Mouse (Mus musculus) ovary, postnatal 14 days (tissue): ENCODE measurements around the gene Timm29.
"Not testable (repeated sequence)": the region's sequence is repeated elsewhere in the genome, so short reads cannot be mapped to it uniquely, and the experiment has no call there.

Experiments used
- DNase-seq: peaks from one replicate; pipeline ENCODE4 v3.0.0; 2022; ENCODE audit warnings: low spot score

Timm29 gene

DNA sequence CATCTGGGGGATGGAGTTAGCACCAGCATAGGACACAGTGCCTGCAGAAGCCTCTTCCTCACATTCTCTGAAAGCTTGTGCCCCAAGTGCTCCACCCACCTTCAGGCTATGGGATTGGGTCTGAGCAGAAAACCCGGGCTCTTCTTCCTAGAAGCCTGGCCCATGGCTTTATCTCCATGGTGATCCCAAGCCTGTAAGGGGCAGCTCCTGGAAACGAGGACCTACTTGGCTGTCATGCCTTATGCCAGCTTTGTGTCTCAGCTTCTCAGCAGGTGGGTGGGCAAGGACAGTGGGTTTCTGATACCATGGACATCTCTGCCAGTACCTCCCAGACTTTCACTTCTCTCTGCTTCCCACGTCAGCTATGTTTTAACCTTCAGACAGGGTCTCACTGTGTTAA, 14.3 kb upstream of the Timm29 start:
- DNase-seq: no peak

DNA sequence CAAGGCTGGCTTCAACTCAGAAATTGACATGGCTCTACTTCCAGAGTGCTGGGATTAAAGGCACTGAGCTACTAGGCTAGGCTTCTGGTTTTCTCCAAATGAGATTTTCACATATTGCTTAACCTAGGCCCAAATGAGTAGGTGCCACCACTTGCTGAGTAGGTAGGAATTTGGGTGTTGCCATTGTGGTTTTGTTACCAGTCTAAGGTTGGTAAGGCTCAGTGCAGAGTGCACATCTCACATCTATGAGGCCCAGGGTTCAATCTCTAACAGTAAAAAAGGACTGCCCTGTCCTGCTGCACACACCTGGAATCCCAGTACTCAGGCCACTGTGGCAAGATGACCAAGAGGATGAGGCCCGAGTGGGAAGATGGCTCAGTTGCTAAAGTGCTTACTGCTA, 7.1 kb upstream of the Timm29 start:
- DNase-seq: no peak

GRCm38 (mm10) chr9:21587678-21588349, 4.7 kb upstream of the Timm29 start:
- DNase-seq: no peak

DNA sequence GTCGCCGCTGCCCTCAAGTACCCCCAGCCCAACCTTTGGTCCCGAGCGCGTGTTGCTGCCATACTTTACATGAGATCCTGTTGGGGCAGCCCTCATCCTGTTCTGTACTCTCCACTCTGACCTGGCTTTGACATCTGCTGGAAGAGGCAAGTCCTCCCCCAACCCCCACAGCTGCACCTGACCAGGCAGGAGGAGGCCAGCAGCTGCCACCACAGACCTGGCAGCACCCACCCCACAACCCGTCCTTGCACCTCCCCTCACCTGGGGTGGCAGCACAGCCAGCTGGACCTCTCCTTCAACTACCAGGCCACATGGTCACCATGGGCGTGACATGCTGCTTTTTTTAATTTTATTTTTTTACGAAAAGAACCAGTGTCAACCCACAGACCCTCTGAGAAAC, 4.2 kb upstream of the Timm29 start:
- DNase-seq: no peak

GRCm38 (mm10) chr9:21589538-21589937, 3.0 kb upstream of the Timm29 start:
- DNase-seq: no peak

DNA sequence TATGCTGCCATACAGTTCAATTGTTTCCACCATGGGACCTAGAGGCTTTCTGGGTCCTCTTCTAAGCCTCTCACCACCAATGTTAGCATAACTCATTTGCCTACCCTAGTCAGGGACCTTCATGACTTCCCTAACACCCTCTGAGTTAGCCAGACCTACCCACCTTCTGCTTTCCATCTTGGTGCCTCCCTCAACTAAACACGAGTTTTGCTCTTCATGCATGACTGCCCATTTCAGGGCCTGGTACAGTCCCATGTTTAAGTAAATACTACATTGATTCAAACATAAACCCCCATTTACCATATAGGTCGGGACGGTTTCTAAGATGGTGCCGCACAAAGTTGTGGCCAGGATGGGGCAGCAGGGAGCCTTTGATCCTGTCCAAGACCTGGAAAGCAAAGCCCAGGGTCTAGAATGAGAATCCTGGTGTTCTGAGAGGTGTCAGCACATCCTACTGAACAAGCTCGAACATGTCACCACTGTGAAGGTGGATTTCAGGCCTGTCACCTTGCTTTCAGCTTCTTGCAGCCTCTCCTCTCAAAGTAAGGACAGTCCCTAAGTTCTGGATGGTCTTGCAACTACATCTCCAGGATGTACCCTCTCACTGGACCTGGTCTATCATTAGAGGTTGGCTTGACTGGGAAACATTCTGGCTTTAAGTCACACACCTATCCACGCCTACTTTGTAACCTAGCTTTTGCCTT, 1.2 kb upstream of the Timm29 start:
- no peak for DNase-seq

DNA sequence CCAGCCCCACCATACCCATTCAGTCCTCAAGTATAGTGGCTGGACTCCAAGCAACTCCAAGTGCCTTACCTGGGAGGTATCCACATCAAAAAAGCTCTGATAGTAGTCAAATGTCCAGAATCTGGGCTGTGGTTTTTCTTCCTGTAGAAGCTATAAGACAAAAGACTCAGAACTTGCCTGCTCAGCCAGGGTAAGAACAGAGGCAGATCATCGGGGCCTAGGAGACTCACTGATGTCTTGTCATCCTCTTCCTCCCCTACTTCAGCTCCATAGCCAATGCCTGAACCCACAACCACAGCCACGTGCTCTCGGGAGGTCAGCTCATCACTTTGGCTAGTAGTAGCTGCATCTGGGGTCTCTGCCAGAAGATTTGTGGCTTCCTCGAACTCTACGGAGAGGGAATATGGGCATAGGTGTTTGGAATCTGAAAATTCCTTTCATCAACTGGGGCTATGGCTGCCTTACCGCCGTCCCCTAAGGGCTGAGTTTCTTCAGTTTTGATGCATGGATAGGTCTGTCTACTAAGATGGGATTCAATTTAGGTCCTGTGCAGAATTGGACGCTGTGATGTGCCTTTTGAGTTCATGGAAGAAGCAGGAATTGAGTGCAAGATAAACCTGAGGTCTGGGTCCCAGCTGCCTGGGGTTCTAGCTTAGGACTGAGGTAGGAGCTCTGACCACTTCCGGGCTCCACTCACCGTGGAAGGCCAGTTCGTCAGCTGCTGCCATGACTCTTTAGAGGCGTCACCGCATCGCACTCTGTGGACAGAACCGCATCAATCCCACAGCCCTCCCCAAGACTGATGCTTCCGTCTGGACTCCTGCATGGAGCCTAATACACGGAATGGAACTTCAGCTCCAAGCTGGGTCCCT, 455 bp upstream of the Timm29 start:
- no peak for DNase-seq

DNA sequence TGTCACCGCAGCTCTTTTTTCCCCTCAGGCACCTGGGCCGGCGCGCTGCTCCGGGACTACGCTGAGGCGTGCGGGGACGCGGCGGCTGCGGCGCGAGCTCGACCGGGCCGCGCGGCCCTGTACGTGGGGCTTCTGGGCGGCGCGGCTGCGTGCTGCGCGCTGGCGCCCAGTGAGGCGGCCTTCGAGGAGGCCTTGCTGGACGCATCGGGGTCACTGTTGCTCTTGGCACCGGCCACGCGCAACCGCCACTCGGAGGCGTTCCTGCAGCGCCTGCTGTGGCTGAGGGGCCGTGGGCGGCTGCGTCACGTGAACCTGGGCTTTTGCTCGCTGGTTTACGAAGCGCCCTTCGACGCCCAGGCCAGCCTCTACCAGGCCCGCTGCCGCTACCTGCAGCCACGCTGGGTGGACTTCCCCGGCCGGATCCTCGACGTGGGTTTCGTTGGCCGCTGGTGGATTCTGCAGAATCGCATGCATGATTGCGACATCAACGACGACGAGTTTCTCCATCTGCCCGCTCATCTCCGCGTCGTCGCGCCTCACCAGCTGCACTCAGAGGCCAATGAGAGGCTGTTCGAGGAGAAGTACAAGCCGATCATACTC, 700 bp downstream of the Timm29 start:
- no peak for DNase-seq

DNA sequence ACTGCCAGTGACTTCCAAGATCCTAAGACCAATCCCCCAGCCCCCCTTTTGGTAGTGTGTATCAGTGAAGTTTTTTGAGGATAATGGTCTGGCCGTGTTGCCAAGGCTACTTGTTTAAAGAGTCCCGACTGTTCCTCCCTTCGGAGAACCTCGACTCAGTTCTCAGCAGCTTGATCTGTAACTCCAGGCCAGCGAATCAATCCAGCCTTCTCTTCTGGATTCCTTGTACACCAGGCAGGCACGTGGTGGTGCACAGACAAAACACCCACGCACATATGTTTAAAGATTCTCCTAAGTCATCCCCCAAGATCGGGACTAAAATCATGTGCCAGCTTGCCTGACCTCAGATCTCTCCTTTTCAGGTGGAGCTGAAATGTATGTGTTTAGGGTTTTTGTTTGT, 1.8 kb downstream of the Timm29 start:
- not testable (repeated sequence) for DNase-seq

DNA sequence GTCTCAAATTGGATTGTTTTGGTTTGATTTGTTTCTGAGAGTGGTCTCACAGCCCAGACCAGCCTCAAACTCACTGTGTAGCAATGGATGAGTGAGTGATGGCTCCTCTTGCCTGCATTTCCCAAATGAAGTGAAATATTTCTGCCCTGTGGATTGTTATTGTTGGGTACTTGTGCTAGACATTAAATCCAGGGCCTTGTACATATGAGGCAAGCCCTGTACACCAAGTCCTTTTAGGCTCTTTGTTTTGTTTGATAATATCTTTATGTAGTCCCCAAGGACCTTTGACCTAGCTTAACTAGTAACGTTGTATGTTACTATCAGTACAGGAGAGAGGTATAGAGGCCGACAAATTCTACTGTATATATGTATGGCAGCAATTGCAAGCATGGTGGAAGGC, 2.3 kb downstream of the Timm29 start:
- DNase-seq: no peak

DNA sequence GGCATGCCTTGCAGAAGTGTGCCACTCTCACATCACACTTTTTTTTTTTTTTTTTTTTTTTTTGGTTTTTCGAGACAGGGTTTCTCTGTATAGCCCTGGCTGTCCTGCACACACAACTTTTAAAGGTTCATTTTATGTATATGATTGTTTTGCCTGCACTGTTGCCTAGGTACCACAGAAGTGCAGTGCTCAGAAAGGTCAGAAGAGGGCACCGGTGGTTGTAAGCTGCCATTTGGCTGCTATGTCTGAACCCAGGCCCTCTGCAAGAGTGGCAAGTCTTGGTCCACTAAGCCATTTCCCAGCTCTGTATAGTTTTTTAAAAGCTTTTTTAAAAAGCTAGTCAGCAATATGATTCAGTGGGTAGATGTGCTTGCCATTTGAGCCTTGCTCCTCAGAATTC, 5.7 kb downstream of the Timm29 start:
- no peak for DNase-seq

GRCm38 (mm10) chr9:21600186-21600585, 7.7 kb downstream of the Timm29 start:
- no peak for DNase-seq

GRCm38 (mm10) chr9:21601073-21601472, 8.6 kb downstream of the Timm29 start:
- DNase-seq: no peak

GRCm38 (mm10) chr9:21601722-21602399, 9.3 kb downstream of the Timm29 start:
- peak; percentile 59 for DNase-seq

DNA sequence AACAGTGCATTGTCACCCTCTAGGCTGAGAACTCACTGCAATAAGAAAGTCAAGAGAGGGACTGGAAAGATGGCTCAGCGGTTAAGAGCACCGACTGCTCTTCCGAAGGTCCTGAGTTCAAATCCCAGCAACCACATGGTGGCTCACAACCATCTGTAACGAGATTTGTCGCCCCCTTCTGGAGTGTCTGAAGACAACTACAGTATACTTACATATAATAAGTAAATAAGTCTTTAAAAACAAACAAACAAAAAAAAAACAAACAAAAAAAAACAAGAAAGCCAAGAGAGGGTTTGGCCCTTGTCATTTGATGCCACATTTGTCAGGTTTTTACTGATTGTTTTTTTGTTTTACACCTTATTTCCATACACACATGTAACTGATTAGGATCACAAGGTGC, 11.6 kb downstream of the Timm29 start:
- no peak for DNase-seq

- no peak for DNase-seq
Measured at GRCm38 (mm10) chr9:21605865-21606264, 13.3 kb downstream of the Timm29 start.

DNA sequence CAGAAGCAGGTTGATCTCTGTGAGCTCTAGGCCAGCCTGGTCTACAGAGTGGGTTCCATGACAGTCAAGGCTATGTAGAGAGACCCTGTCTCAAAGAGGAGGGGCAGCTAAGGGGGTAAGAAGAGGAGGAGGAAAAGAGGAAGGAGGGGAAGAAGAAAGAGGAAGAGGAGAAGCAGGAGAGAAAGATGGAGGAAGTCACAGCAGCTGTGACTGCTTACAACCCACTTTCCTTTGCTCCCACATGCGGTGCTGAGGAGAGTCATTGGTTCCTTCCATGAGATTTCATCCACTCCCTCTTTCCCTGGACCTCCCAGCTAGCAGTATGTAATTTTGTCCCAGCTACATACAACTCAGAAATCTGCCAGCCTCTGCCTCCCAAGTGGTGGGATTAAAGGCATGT, 14.1 kb downstream of the Timm29 start:
- no peak for DNase-seq

- no peak for DNase-seq
Measured at GRCm38 (mm10) chr9:21609861-21610260, 17.3 kb downstream of the Timm29 start.

GRCm38 (mm10) chr9:21614864-21615616, 22.5 kb downstream of the Timm29 start:
- no peak for DNase-seq

- peak; percentile 99 for DNase-seq
Measured at GRCm38 (mm10) chr9:21615617-21616231, 23.2 kb downstream of the Timm29 start, which contains the start of gene Smarca4. TSS of gene Smarca4 (plus strand) at chr9:21616169.
